Mouse (Mus musculus) olfactory bulb, adult 2 months (tissue): ENCODE results near the gene Rrp12.

Source experiments
- CTCF ChIP-seq: fragments of 200-500 bp; IDR thresholded peaks from 2 replicates; pipeline ENCODE4 v1.5.1; 2012; ENCODE audit warnings: low read depth, mild to moderate bottlenecking, low read length, moderate library complexity; ENCODE audit not compliant: insufficient read depth
- POLR2A ChIP-seq: fragments of 200-500 bp; IDR thresholded peaks from 2 replicates; pipeline ENCODE4 v1.6.1; 2012; ENCODE audit warnings: mild to moderate bottlenecking, low read depth, low read length, moderate library complexity; ENCODE audit not compliant: insufficient read depth

DNA sequence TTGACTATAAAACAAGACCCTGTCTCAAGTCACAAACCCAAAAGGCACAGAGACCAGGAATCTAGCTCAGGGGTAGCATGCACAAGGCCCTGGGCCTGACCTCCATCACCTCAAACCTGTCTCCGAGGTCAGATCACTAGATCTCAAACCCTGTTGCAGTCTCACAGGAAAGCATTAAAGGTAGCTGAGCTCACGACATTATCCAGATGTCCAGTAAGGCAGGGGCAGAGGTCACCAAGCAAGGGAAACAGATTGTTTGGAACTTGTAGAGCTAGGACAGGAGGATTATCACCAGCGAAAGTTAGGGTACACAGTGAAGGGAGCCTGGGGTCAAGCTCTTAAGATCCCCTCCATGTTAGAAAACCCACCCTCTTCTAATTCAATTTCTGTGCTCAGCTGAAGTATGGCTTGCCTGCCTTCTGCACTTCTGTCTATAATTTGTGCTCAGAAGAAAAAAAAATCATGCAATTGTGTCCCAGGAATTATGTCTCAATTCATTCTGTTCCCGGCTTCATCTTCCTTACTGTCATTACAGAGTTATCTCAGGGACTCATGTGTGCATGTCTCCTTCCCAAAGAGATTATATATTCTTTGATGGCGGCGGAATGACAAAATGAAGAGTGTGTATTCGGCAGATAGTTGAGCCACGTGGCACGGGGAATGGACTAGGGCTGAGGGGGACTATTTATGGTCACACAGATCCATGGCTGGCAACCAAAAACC is 58.6 kb downstream of the Rrp12 start:
- no peak for TF ChIP-seq POLR2A
- TF ChIP-seq CTCF, result no peak
